Mouse (Mus musculus) intestine, postnatal 0 days (tissue): ENCODE measurements around the gene Spg7. TPM values are rescaled to one million over a fixed set of nuclear protein-coding genes. Genes with fewer than 3 reads are reported as not detected.

Source experiments
- ATAC-seq: fragments of 200-750 bp; cut with Nextera tagmentation; 2 replicates; pipeline ENCODE4 v1.8.0; 2017; ENCODE audit warnings: mild to moderate bottlenecking, moderate TSS enrichment, moderate library complexity
- H3K27ac ChIP-seq: fragments of 300-500 bp; sonication (generic); 2 replicates; pipeline ENCODE4 v1.5.1; 2014; ENCODE audit warnings: mild to moderate bottlenecking, low read depth, low read length, moderate library complexity
- H3K27me3 ChIP-seq: fragments of 300-500 bp; sonication (generic); replicated peaks from 2 replicates; pipeline ENCODE4 v1.6.1; 2014; ENCODE audit warnings: low read length, mixed read lengths; ENCODE audit not compliant: control insufficient read depth, insufficient read depth
- H3K36me3 ChIP-seq: fragments of 300-500 bp; sonication (generic); 2 replicates; pipeline ENCODE4 v1.6.1; 2014; ENCODE audit warnings: mild to moderate bottlenecking, moderate library complexity; ENCODE audit not compliant: control insufficient read depth, insufficient read depth
- H3K4me1 ChIP-seq: fragments of 300-500 bp; sonication (generic); replicated peaks from 2 replicates; pipeline ENCODE4 v1.6.1; 2014; ENCODE audit warnings: antibody characterized with exemption, low read length, mixed read lengths; ENCODE audit not compliant: control insufficient read depth, insufficient read depth
- H3K4me2 ChIP-seq: fragments of 300-500 bp; sonication (generic); replicated peaks from 2 replicates; pipeline ENCODE4 v1.6.1; 2014; ENCODE audit warnings: low read depth, mild to moderate bottlenecking, moderate library complexity
- H3K4me3 ChIP-seq: fragments of 300-500 bp; sonication (generic); 2 replicates; pipeline ENCODE4 v1.5.1; 2014; ENCODE audit warnings: low read depth, low read length
- H3K9ac ChIP-seq: fragments of 300-500 bp; sonication (generic); 2 replicates; pipeline ENCODE4 v1.6.1; 2014; ENCODE audit warnings: mild to moderate bottlenecking, low read depth, low read length
- H3K9me3 ChIP-seq: fragments of 300-500 bp; sonication (generic); 2 replicates; pipeline ENCODE4 v1.6.1; 2016; ENCODE audit warnings: mixed run types; ENCODE audit not compliant: control insufficient read depth
- CTCF ChIP-seq: sonication (generic); IDR thresholded peaks from 2 replicates; pipeline ENCODE4 v1.5.1; 2016; ENCODE audit warnings: low read depth, mild to moderate bottlenecking, control low read depth, antibody characterized with exemption, moderate library complexity
- WGBS: fragments of 180-500 bp; shearing (Covaris S2); extraction: QIAGEN DNeasy Blood & Tissue Kit; methylation state at CpG from one replicate; pipeline ENCODE4 v1.1.7; 2014; 5-methylcytosine and 5-hydroxymethylcytosine counted together
- microRNA-seq: library from miRNA; unstranded; fragments of <30 nt; microRNA quantifications from one replicate; pipeline ENCODE4, GENCODE M21; 2016
- polyA plus RNA-seq: library from polyadenylated mRNA; unstranded; fragments of >200 nt; fragmentation: Nextera tagmentation; extraction: Ambion mirVana; gene quantifications from 2 replicates; pipeline ENCODE4 v1.2.1, GENCODE M21; 2015

Gene Spg7
- polyA plus RNA-seq, 1 experiment from 2014 or later: 44.7 TPM

DNA sequence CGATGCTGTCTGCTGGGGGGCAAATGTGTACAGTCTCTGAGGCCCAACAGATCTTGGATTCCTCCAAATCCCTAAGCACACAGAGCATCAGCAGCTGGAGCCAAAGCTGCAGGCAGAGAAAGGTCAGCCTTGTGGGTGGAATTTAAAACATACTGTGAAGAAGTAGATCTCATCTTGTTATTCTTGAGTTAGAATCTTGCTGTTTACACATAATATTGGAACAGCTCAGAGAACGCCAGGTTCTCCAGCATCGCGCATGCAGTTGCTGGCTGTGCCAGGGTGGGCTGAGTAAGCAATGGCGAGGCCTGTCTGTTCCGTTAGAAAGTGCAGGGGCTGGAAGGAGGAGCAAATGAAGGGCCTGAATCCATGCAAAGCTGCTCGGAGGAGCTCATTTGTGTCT lies 83.6 kb downstream of the Spg7 start:
- H3K4me3 ChIP-seq: no peak overlapping the region
- WGBS: 49% methylated on average over 7 of the region's 7 CpGs
- H3K36me3 ChIP-seq: no peaks in the 10 kb centered on the region
- TF ChIP-seq CTCF: peak; percentile 7; the same call in 1 of the 2 replicates
- no peak overlapping the region for H3K4me2 ChIP-seq
- H3K27me3 ChIP-seq: no peaks in the 10 kb centered on the region
- no peaks in the 10 kb centered on the region for H3K9me3 ChIP-seq
- no peak for ATAC-seq
- no peak overlapping the region; the same call in 1 of the 2 replicates for H3K27ac ChIP-seq
- no peaks in the 10 kb centered on the region for H3K4me1 ChIP-seq
- H3K9ac ChIP-seq: no peak overlapping the region

Small RNAs within 50 kb of the gene (microRNA-seq; reads per million reads assigned to microRNA genes)
- gene Mir7079: not detected
- not detected for gene Mir7080

Other genes starting within 250 kb of the Spg7 start
- gene Cdh15, start 215.0 kb upstream of the Spg7 start, polyA plus RNA-seq: 0.04 and 0.07 TPM in 2 replicates
- 41.2 and 47.9 TPM in 2 replicates for gene Ankrd11, start 20.7 kb upstream of the Spg7 start, polyA plus RNA-seq
- gene Rpl13, start 39.4 kb downstream of the Spg7 start, polyA plus RNA-seq: 948 and 1,014 TPM in 2 replicates
- 0.46 and 0.67 TPM in 2 replicates for gene Cpne7, start 54.4 kb downstream of the Spg7 start, polyA plus RNA-seq
- 3.4 and 3.5 TPM in 2 replicates for gene Sult5a1, start 95.4 kb downstream of the Spg7 start, polyA plus RNA-seq
- 30.8 and 32.7 TPM in 2 replicates for gene Dpep1, start 123.3 kb downstream of the Spg7 start, polyA plus RNA-seq
- gene Chmp1a, start 149.8 kb downstream of the Spg7 start, polyA plus RNA-seq: 203 TPM in 2 replicates
- gene Spata33, start 149.9 kb downstream of the Spg7 start, polyA plus RNA-seq: 0.55 and 1.2 TPM in 2 replicates
- 11.8 and 14.0 TPM in 2 replicates for gene Cdk10, start 161.9 kb downstream of the Spg7 start, polyA plus RNA-seq
- gene Spata2l, start 173.3 kb downstream of the Spg7 start, polyA plus RNA-seq: 5.0 TPM in 2 replicates
- 7.2 and 7.4 TPM in 2 replicates for gene Zfp276, start 191.3 kb downstream of the Spg7 start, polyA plus RNA-seq
- gene Vps9d1, start 191.4 kb downstream of the Spg7 start, polyA plus RNA-seq: 7.1 and 8.3 TPM in 2 replicates